Mouse (Mus musculus): Measurements from ENCODE around the gene Acadm. TPM values are rescaled to one million over a fixed set of nuclear protein-coding genes. Genes with fewer than 3 reads are reported as not detected.

Gene Acadm
- polyA plus RNA-seq, 1 experiment: 15.4 TPM

- Histone ChIP-seq H3K4me1 (ENCODE audit: control insufficient read depth, insufficient read depth, insufficient read length) (no peaks in the 10 kb centered on the region), H3K27me3 (ENCODE audit: control insufficient read depth, insufficient read depth, low read length) (no peaks in the 10 kb centered on the region), H3K27ac (ENCODE audit: insufficient read depth, low read length) (no peak overlapping the region), H3K36me3 (ENCODE audit: control insufficient read depth, insufficient read depth, low read length) (peaks cover 19% of the 10 kb centered on the region), H3K4me3 (ENCODE audit: extremely low read depth, insufficient read depth, insufficient read length) (no peak overlapping the region)
- 97% methylated on average over 13 of the region's 13 CpGs for WGBS
- no peak for DNase-seq (ENCODE audit: low read depth in 1 of 2, low spot score in 2 of 2)
- TF ChIP-seq POLR2A (IDR thresholded peaks at IDR 0.05; ENCODE audit: low read depth, low read length) (no peak), CTCF (IDR thresholded peaks at IDR 0.05; ENCODE audit: extremely low read depth, insufficient read depth, insufficient read length, insufficient replicate concordance) (no peak)
Measured at GRCm38 (mm10) chr3:153941613-153942012, 2.8 kb downstream of the Acadm start.

GRCm38 (mm10) chr3:153940486-153940885 is 3.9 kb downstream of the Acadm start:
- Histone ChIP-seq H3K4me3 (ENCODE audit: extremely low read depth, insufficient read depth, insufficient read length) (no peak overlapping the region), H3K27ac (ENCODE audit: insufficient read depth, low read length) (no peak overlapping the region), H3K4me1 (ENCODE audit: control insufficient read depth, insufficient read depth, insufficient read length) (no peaks in the 10 kb centered on the region), H3K27me3 (ENCODE audit: control insufficient read depth, insufficient read depth, low read length) (no peaks in the 10 kb centered on the region), H3K36me3 (ENCODE audit: control insufficient read depth, insufficient read depth, low read length) (peaks cover 24% of the 10 kb centered on the region)
- no peak for TF ChIP-seq CTCF (IDR thresholded peaks at IDR 0.05; ENCODE audit: extremely low read depth, insufficient read depth, insufficient read length, insufficient replicate concordance)
- TF ChIP-seq POLR2A (IDR thresholded peaks at IDR 0.05; ENCODE audit: low read depth, low read length): no peak
- 93% methylated on average over 9 of the region's 9 CpGs for WGBS
- no peak for DNase-seq (ENCODE audit: low read depth in 1 of 2, low spot score in 2 of 2)

- DNase-seq (ENCODE audit: low read depth in 1 of 2, low spot score in 2 of 2): no peak
- WGBS: 89% methylated on average over 8 of the region's 8 CpGs
- TF ChIP-seq CTCF (IDR thresholded peaks at IDR 0.05; ENCODE audit: extremely low read depth, insufficient read depth, insufficient read length, insufficient replicate concordance): no peak
- no peak for TF ChIP-seq POLR2A (IDR thresholded peaks at IDR 0.05; ENCODE audit: low read depth, low read length)
- no peaks in the 10 kb centered on the region for H3K27me3 ChIP-seq (ENCODE audit: control insufficient read depth, insufficient read depth, low read length)
- H3K36me3 ChIP-seq (ENCODE audit: control insufficient read depth, insufficient read depth, low read length): peaks cover 24% of the 10 kb centered on the region
- no peak overlapping the region for H3K4me3 ChIP-seq (ENCODE audit: extremely low read depth, insufficient read depth, insufficient read length)
- no peaks in the 10 kb centered on the region for H3K4me1 ChIP-seq (ENCODE audit: control insufficient read depth, insufficient read depth, insufficient read length)
- no peak overlapping the region for H3K27ac ChIP-seq (ENCODE audit: insufficient read depth, low read length)
Measured at GRCm38 (mm10) chr3:153940021-153940420, 4.4 kb downstream of the Acadm start.

- TF ChIP-seq POLR2A (IDR thresholded peaks at IDR 0.05; ENCODE audit: low read depth, low read length) (no peak), CTCF (IDR thresholded peaks at IDR 0.05; ENCODE audit: extremely low read depth, insufficient read depth, insufficient read length, insufficient replicate concordance) (no peak)
- WGBS: 95% methylated on average over 17 of the region's 17 CpGs
- DNase-seq (ENCODE audit: low read depth in 1 of 2, low spot score in 2 of 2): no peak
- Histone ChIP-seq H3K4me3 (ENCODE audit: extremely low read depth, insufficient read depth, insufficient read length) (no peak overlapping the region), H3K4me1 (ENCODE audit: control insufficient read depth, insufficient read depth, insufficient read length) (no peaks in the 10 kb centered on the region), H3K36me3 (ENCODE audit: control insufficient read depth, insufficient read depth, low read length) (peaks cover 37% of the 10 kb centered on the region), H3K27me3 (ENCODE audit: control insufficient read depth, insufficient read depth, low read length) (no peaks in the 10 kb centered on the region), H3K27ac (ENCODE audit: insufficient read depth, low read length) (no peak overlapping the region)
Measured at GRCm38 (mm10) chr3:153937116-153937810, 7.2 kb downstream of the Acadm start.

- Histone ChIP-seq H3K4me3 (ENCODE audit: extremely low read depth, insufficient read depth, insufficient read length) (no peak overlapping the region), H3K27ac (ENCODE audit: insufficient read depth, low read length) (no peak overlapping the region), H3K36me3 (ENCODE audit: control insufficient read depth, insufficient read depth, low read length) (peaks cover 41% of the 10 kb centered on the region), H3K4me1 (ENCODE audit: control insufficient read depth, insufficient read depth, insufficient read length) (no peaks in the 10 kb centered on the region), H3K27me3 (ENCODE audit: control insufficient read depth, insufficient read depth, low read length) (no peaks in the 10 kb centered on the region)
- no peak for DNase-seq (ENCODE audit: low read depth in 1 of 2, low spot score in 2 of 2)
- TF ChIP-seq CTCF (IDR thresholded peaks at IDR 0.05; ENCODE audit: extremely low read depth, insufficient read depth, insufficient read length, insufficient replicate concordance): no peak
- TF ChIP-seq POLR2A (IDR thresholded peaks at IDR 0.05; ENCODE audit: low read depth, low read length): no peak
- WGBS: 85% methylated on average over 9 of the region's 9 CpGs
Measured at GRCm38 (mm10) chr3:153935878-153936277, 8.6 kb downstream of the Acadm start.

GRCm38 (mm10) chr3:153932461-153932860 is 12.0 kb downstream of the Acadm start:
- Histone ChIP-seq H3K27me3 (ENCODE audit: control insufficient read depth, insufficient read depth, low read length) (no peaks in the 10 kb centered on the region), H3K4me1 (ENCODE audit: control insufficient read depth, insufficient read depth, insufficient read length) (no peaks in the 10 kb centered on the region), H3K27ac (ENCODE audit: insufficient read depth, low read length) (no peak overlapping the region), H3K4me3 (ENCODE audit: extremely low read depth, insufficient read depth, insufficient read length) (no peak overlapping the region), H3K36me3 (ENCODE audit: control insufficient read depth, insufficient read depth, low read length) (peaks cover 42% of the 10 kb centered on the region)
- TF ChIP-seq CTCF (IDR thresholded peaks at IDR 0.05; ENCODE audit: extremely low read depth, insufficient read depth, insufficient read length, insufficient replicate concordance) (no peak), POLR2A (IDR thresholded peaks at IDR 0.05; ENCODE audit: low read depth, low read length) (no peak)
- no peak for DNase-seq (ENCODE audit: low read depth in 1 of 2, low spot score in 2 of 2)
- WGBS: 89% methylated on average over 5 of the region's 5 CpGs

GRCm38 (mm10) chr3:153929526-153929925 is 14.9 kb downstream of the Acadm start:
- H3K27ac ChIP-seq (ENCODE audit: insufficient read depth, low read length): no peak overlapping the region
- WGBS: 75% methylated on average over 11 of the region's 11 CpGs
- H3K4me1 ChIP-seq (ENCODE audit: control insufficient read depth, insufficient read depth, insufficient read length): no peaks in the 10 kb centered on the region
- no peak for DNase-seq (ENCODE audit: low read depth in 1 of 2, low spot score in 2 of 2)
- TF ChIP-seq POLR2A (IDR thresholded peaks at IDR 0.05; ENCODE audit: low read depth, low read length) (no peak), CTCF (IDR thresholded peaks at IDR 0.05; ENCODE audit: extremely low read depth, insufficient read depth, insufficient read length, insufficient replicate concordance) (no peak)
- H3K4me3 ChIP-seq (ENCODE audit: extremely low read depth, insufficient read depth, insufficient read length): no peak overlapping the region
- no peaks in the 10 kb centered on the region for H3K27me3 ChIP-seq (ENCODE audit: control insufficient read depth, insufficient read depth, low read length)
- H3K36me3 ChIP-seq (ENCODE audit: control insufficient read depth, insufficient read depth, low read length): peaks cover 37% of the 10 kb centered on the region
